Mouse (Mus musculus): ENCODE results near the gene Tmem210. TPM values are rescaled to one million over a fixed set of nuclear protein-coding genes. Genes with fewer than 3 reads are reported as not detected.
"Not testable (repeated sequence)": the region's sequence is repeated elsewhere in the genome, so short reads cannot be mapped to it uniquely, and the experiment has no call there.

Tmem210 gene
- polyA plus RNA-seq, 1 experiment, result not detected

DNA sequence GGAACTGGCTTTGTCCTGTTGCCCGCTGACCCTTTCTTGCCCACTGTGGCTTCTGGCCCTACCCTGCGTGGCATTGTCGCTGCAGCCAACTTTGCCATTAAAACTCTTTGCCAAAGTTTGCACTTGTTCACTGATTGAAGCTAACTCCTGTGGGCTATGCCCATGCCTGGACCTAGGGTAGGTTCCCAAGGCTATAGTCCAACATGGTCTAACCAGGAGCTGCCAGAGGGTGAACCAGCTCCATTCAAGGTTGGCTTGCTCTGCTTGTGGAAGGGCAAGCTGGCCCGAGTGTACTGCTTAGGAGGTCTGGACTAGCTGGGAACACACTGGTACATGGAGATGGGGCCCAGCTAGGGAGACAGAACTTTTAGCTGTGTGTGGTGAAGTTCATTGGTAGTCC, 43.8 kb upstream of the Tmem210 start:
- WGBS, result 86% methylated on average over 4 of the region's 4 CpGs
- no peaks in the 10 kb centered on the region for H3K36me3 ChIP-seq (ENCODE audit: control insufficient read depth, insufficient read depth, low read length)
- no peak overlapping the region for H3K4me3 ChIP-seq (ENCODE audit: insufficient read depth, low read depth, low read length)
- H3K4me1 ChIP-seq (ENCODE audit: control insufficient read depth, insufficient read depth, low read length), result peaks cover 10% of the 10 kb centered on the region; the same call in 1 of the 2 replicates
- H3K27ac ChIP-seq (ENCODE audit: insufficient read depth, low read depth, low read length), result no peak overlapping the region
- no peaks in the 10 kb centered on the region for H3K27me3 ChIP-seq (replicated peaks; ENCODE audit: control insufficient read depth, insufficient read depth, low read length)
- no peak for TF ChIP-seq CTCF (conservative IDR thresholded peaks at IDR 0.05; ENCODE audit: insufficient read depth, insufficient read length, low read depth, low read length)
- peak; percentile 59 for DNase-seq

DNA sequence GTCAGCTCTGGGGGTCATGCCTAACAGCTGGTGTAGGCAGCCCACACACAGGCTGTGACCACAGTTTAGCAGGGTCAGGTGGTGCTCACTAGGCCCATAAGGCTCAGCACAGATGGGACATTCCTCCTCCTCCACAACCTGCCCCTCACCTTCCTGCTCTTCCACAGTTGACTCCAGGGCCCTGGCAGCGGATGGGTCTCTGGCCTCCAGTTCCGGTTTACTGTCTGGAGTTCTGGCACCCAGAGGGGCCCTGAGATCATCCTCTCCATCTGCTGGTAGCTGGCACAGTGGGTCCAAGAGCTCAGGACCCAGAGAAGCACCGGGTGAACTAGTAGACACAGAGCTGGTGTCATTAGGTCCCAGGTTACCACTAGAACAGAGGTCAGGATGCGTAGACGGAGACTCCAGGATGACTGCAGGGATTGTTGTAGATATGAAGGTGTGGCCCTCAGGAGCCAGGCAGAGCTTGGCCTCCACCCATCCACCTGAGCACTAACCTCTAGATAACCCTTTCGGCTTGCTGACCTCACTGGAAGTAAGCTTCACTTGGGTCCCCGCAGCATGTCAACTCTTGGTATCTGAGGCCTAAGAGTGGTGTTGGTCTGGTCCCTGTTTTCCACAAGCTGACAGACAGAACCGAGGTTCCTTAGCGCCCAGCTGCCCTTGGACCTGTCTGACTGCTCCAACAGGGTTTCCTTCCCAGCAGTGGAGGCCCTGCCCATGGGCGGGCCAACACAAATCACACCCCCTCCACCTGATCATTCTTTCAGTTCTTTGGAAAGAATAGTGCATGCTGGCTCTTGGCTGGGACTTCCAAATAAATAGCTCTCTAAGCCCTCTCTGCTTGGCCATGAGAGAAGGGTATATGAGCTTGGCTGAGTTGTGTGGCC, 41.5 kb upstream of the Tmem210 start, which contains the start of gene AL732309.1:
AL732309.1 (minus strand) TSS at position 681 of the 890 bp plus-strand sequence.
- TF ChIP-seq POLR2A (IDR thresholded peaks at IDR 0.05; ENCODE audit: low read depth, low read length) (no peak), CTCF (conservative IDR thresholded peaks at IDR 0.05; ENCODE audit: insufficient read depth, insufficient read length, low read depth, low read length) (no peak)
- Histone ChIP-seq H3K4me1 (ENCODE audit: control insufficient read depth, insufficient read depth, low read length) (peaks cover under 1% of the 10 kb centered on the region; the same call in 1 of the 2 replicates), H3K4me3 (ENCODE audit: insufficient read depth, low read depth, low read length) (no peak within 1 kb of the TSS), H3K27ac (ENCODE audit: insufficient read depth, low read depth, low read length) (peak within 1 kb of the TSS; percentile 6; the same call in 1 of the 2 replicates), H3K36me3 (ENCODE audit: control insufficient read depth, insufficient read depth, low read length) (no peaks in the 10 kb centered on the region), H3K27me3 (replicated peaks; ENCODE audit: control insufficient read depth, insufficient read depth, low read length) (no peaks in the 10 kb centered on the region)
- WGBS, result 75% methylated on average over 10 of the region's 10 CpGs
- peak; percentile 69 for DNase-seq

DNA sequence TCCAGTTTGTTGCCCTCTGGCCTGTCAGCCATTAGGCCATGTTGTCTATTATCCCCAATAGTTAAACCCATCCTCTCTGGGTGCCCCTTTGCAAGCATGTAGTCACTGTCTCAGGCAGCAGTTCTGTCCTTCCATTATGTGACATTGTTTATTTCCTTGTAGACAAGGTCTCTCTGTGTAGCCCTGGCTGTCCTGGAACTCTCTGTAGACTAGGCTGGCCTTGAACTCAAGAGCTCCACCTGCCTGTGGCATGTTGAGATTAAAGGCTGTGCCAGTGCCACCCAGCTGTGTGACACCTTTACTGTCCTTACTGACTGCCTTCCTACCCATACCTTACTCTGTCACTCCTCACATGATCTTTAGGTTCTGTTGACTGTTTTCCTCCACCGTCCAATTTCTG, 35.6 kb upstream of the Tmem210 start:
- DNase-seq, result peak; percentile 59
- H3K36me3 ChIP-seq (ENCODE audit: control insufficient read depth, insufficient read depth, low read length), result no peaks in the 10 kb centered on the region
- no peak for TF ChIP-seq POLR2A (IDR thresholded peaks at IDR 0.05; ENCODE audit: low read depth, low read length)
- peak; percentile 65 for TF ChIP-seq CTCF (conservative IDR thresholded peaks at IDR 0.05; ENCODE audit: insufficient read depth, insufficient read length, low read depth, low read length)
- peaks cover 9% of the 10 kb centered on the region; the same call in 1 of the 2 replicates for H3K4me1 ChIP-seq (ENCODE audit: control insufficient read depth, insufficient read depth, low read length)
- H3K27ac ChIP-seq (ENCODE audit: insufficient read depth, low read depth, low read length), result no peak overlapping the region
- 92% methylated on average over 1 of the region's 1 CpGs for WGBS
- no peak overlapping the region for H3K4me3 ChIP-seq (ENCODE audit: insufficient read depth, low read depth, low read length)
- no peaks in the 10 kb centered on the region for H3K27me3 ChIP-seq (replicated peaks; ENCODE audit: control insufficient read depth, insufficient read depth, low read length)

DNA sequence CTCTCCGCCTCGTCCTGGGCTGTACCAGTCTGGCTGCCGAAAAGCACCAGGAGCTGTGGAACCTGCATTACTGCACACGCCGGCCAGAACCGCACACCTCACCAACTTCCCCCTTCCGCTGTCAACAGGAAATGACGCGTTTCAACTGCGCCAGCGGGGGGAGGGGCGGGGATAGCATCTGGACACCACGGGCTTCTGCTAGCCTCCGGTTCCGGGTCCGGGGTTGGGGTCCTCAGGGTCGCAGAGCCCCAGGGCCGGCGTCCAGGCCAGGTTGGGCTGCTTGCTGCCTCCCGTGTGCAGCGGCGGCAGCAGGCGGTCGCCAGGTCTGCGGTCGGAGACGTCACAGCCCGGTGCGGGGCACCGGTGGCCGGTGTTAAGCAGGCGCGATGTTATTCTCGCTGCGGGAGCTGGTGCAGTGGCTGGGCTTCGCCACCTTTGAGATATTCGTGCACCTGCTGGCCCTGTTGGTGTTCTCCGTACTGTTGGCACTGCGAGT, 32.6 kb upstream of the Tmem210 start, which contains the start of gene Tmem203:
Tmem203 (plus strand) TSS at position 156 of the 496 bp plus-strand sequence.
- Histone ChIP-seq H3K27ac (ENCODE audit: insufficient read depth, low read depth, low read length) (peak within 1 kb of the TSS; percentile 37), H3K36me3 (ENCODE audit: control insufficient read depth, insufficient read depth, low read length) (no peaks in the 10 kb centered on the region), H3K4me1 (ENCODE audit: control insufficient read depth, insufficient read depth, low read length) (peaks cover 9% of the 10 kb centered on the region; the same call in 1 of the 2 replicates), H3K27me3 (replicated peaks; ENCODE audit: control insufficient read depth, insufficient read depth, low read length) (no peaks in the 10 kb centered on the region), H3K4me3 (ENCODE audit: insufficient read depth, low read depth, low read length) (peak within 1 kb of the TSS; percentile 89)
- TF ChIP-seq POLR2A (IDR thresholded peaks at IDR 0.05; ENCODE audit: low read depth, low read length) (peak; percentile 76), CTCF (conservative IDR thresholded peaks at IDR 0.05; ENCODE audit: insufficient read depth, insufficient read length, low read depth, low read length) (no peak)
- DNase-seq, result peak; percentile 93
- WGBS, result under 1% methylated on average over 39 of the region's 39 CpGs

DNA sequence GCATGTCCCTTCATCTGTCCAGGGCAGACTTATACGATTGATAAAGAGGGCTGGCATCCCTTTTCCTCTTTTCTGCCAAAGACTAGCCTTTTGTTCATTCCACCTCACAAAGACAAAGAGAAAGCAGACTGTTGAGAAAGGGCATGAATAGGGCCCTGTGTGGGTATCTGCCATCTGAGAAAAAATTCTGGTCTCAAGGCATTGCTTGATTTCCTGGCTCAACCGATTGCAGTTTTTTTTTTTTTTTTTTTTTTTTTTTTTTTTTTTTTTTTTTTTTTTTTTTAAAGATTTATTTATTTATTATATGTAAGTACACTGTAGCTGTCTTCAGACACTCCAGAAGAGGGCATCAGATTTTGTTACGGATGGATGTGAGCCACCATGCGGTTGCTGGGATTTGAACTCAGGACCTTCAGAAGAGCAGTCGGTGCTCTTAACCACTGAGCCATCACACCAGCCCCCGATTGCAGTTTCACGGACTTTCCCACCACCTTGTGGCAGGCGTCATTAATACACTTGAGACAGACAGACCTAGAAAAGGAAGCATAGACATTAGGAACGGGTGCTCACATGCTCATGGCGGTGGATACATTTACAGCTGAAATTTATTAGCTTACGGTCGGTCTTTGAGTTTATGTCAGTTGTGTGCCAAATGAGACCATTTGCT, 31.4 kb upstream of the Tmem210 start:
- 44% methylated on average over 12 of the region's 12 CpGs for WGBS
- peak; percentile 66 for DNase-seq
- not testable (repeated sequence) for H3K36me3 ChIP-seq (ENCODE audit: control insufficient read depth, insufficient read depth, low read length); H3K27me3 ChIP-seq (replicated peaks; ENCODE audit: control insufficient read depth, insufficient read depth, low read length); H3K4me1 ChIP-seq (ENCODE audit: control insufficient read depth, insufficient read depth, low read length); H3K27ac ChIP-seq (ENCODE audit: insufficient read depth, low read depth, low read length)
- H3K4me3 ChIP-seq (ENCODE audit: insufficient read depth, low read depth, low read length), result peak overlapping the region; percentile 89; the same call in 1 of the 2 replicates
- peak; percentile 39; the same call in 1 of the 2 replicates for TF ChIP-seq CTCF (conservative IDR thresholded peaks at IDR 0.05; ENCODE audit: insufficient read depth, insufficient read length, low read depth, low read length)

DNA sequence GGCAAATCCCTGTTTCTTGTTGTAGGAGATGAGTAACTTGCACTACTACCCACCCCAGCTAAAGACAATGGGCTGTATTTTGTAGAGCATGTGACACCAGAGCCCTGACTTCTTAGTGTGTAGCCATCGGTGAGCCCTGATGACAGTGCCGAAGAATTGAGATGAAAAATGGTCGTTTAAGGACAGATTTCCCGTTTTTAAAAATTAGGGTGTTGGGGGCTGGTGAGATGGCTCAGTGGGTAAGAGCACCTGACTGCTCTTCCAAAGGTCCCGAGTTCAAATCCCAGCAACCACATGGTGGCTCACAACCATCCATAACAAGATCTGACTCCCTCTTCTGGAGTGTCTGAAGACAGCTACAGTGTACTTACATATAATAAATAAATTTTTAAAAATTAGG, 30.7 kb upstream of the Tmem210 start:
- H3K27me3 ChIP-seq (replicated peaks; ENCODE audit: control insufficient read depth, insufficient read depth, low read length); H3K4me3 ChIP-seq (ENCODE audit: insufficient read depth, low read depth, low read length); H3K27ac ChIP-seq (ENCODE audit: insufficient read depth, low read depth, low read length); DNase-seq; H3K36me3 ChIP-seq (ENCODE audit: control insufficient read depth, insufficient read depth, low read length): not testable (repeated sequence)
- 83% methylated on average over 5 of the region's 5 CpGs for WGBS
- peaks cover 12% of the 10 kb centered on the region; the same call in 1 of the 2 replicates for H3K4me1 ChIP-seq (ENCODE audit: control insufficient read depth, insufficient read depth, low read length)

DNA sequence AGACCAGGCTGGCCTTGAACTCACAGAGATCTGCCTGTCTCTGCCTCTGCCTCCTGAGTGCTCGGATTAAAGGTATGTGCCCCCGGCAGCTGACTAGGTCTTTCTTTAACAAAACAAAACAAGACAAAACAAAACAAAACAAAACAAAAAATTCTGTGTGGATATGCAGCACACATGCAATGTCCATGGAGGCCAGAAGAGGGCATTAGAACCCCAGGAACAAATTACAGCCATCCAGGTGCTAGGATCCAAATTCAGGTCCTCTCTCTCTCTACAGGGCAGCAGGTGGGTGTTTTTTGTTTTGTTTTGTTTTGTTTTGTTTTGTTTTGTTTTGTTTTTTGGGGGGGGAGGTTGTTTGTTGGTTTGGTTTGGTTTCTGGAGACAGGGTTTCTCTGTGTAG, 29.1 kb upstream of the Tmem210 start:
- H3K4me1 ChIP-seq (ENCODE audit: control insufficient read depth, insufficient read depth, low read length), result peaks cover 12% of the 10 kb centered on the region; the same call in 1 of the 2 replicates
- H3K4me3 ChIP-seq (ENCODE audit: insufficient read depth, low read depth, low read length), result no peak overlapping the region
- TF ChIP-seq POLR2A (IDR thresholded peaks at IDR 0.05; ENCODE audit: low read depth, low read length) (no peak), CTCF (conservative IDR thresholded peaks at IDR 0.05; ENCODE audit: insufficient read depth, insufficient read length, low read depth, low read length) (peak; percentile 46)
- no peaks in the 10 kb centered on the region for H3K36me3 ChIP-seq (ENCODE audit: control insufficient read depth, insufficient read depth, low read length)
- no peak for DNase-seq
- WGBS, result 55% methylated on average over 2 of the region's 2 CpGs
- no peak overlapping the region for H3K27ac ChIP-seq (ENCODE audit: insufficient read depth, low read depth, low read length)
- no peaks in the 10 kb centered on the region for H3K27me3 ChIP-seq (replicated peaks; ENCODE audit: control insufficient read depth, insufficient read depth, low read length)
